Mouse (Mus musculus): Measurements from ENCODE around the gene Megf9.

The Megf9 gene

GRCm38 (mm10) chr4:70523346-70523745 lies 11.4 kb downstream of the Megf9 start:
- DNase-seq (ENCODE audit: low spot score in 2 of 2) = no peak

- no peak for DNase-seq (ENCODE audit: low spot score in 2 of 2)
Measured at GRCm38 (mm10) chr4:70521506-70522292, 13.1 kb downstream of the Megf9 start.

GRCm38 (mm10) chr4:70517646-70518045 lies 17.1 kb downstream of the Megf9 start:
- DNase-seq (ENCODE audit: low spot score in 2 of 2) = peak; percentile 51 to 66

- no peak for DNase-seq (ENCODE audit: low spot score in 2 of 2)
Measured at GRCm38 (mm10) chr4:70516289-70516688, 18.5 kb downstream of the Megf9 start.

GRCm38 (mm10) chr4:70515514-70515913 lies 19.3 kb downstream of the Megf9 start:
- no peak for DNase-seq (ENCODE audit: low spot score in 2 of 2)

DNA sequence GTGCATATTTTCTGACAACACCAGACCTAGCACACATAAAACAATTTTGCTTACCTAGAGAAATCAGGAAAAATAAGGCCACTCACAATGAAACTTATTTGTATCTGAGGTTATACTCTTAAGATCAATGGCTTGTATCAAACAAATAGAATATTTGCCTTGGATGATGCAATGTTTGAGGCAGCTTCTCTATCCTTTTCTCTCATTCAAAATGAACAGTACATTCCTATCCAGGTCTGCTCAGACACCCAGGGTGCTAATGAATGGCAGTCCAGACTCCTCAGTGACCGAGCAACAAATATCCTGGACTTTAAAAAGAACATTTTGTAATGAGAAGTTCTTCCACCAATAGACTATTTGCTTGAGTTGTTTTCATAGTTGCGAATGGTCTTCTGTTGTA lies 24.8 kb downstream of the Megf9 start:
- DNase-seq (ENCODE audit: low spot score in 2 of 2) = no peak

DNA sequence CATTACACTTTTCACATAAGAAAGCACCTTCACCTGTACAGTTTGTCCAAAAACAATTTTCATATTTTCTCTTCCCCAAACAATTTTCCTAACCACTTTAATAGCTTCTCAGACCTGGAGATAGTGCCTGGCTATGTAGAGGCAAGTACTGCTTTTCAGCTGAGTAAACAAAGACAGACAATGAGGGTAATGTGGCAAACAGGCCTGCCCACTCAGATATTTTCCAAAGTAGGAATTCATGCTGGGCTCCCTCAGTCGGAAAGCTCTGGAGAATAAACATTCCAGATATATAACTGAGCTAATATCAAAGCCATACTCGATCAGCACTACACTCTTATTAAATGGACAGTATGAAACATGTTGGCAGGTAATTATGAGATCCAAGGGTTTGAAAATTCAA lies 25.2 kb downstream of the Megf9 start:
- no peak for DNase-seq (ENCODE audit: low spot score in 2 of 2)

GRCm38 (mm10) chr4:70508207-70508606 lies 26.6 kb downstream of the Megf9 start:
- no peak for DNase-seq (ENCODE audit: low spot score in 2 of 2)

DNA sequence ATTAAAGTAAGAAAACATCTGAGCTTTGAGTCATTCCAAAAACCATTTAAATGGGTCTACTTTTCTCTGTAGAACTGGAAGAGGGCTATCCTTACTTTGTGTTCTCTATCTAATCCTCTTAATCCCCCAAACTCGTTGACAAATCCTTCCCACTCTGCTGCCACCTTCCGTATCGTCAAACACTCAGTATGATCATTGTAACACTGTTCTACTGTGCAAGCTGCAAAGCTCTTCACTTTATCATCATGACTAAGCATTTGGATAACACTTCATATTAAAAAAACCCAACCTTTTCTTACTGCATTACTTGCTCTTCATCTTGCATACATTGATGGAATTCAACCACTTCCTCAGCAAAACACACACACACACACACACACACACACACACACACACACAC lies 28.8 kb downstream of the Megf9 start:
- no peak for DNase-seq (ENCODE audit: low spot score in 2 of 2)

GRCm38 (mm10) chr4:70503827-70504226 lies 31.0 kb downstream of the Megf9 start:
- no peak for DNase-seq (ENCODE audit: low spot score in 2 of 2)

GRCm38 (mm10) chr4:70499285-70499684 lies 35.5 kb downstream of the Megf9 start:
- DNase-seq (ENCODE audit: low spot score in 2 of 2) = peak; percentile 45 to 66

- no peak for DNase-seq (ENCODE audit: low spot score in 2 of 2)
Measured at GRCm38 (mm10) chr4:70496978-70497377, 37.8 kb downstream of the Megf9 start.

GRCm38 (mm10) chr4:70489792-70490191 lies 45.0 kb downstream of the Megf9 start:
- no peak for DNase-seq (ENCODE audit: low spot score in 2 of 2)

GRCm38 (mm10) chr4:70488415-70488814 lies 46.4 kb downstream of the Megf9 start:
- DNase-seq (ENCODE audit: low spot score in 2 of 2) = no peak

GRCm38 (mm10) chr4:70484134-70484533 lies 50.7 kb downstream of the Megf9 start:
- no peak for DNase-seq (ENCODE audit: low spot score in 2 of 2)

DNA sequence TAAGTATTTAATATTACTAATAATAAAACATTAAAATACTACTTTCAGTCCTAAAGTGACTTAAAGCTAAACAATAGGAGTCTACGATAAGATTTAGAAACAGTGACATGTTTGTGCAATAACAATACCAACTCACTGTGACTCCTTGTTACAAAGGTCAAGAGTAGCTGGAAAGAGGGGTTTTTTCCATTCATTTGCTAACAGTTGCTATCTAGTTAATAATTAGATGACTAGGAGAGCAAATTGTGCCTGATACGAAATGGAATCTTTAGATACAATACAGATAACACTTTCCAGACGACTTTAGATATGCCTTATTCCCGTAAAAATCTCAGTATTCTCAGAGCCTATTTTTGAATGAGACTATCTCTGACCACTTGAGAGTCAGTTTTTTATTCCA lies 52.9 kb downstream of the Megf9 start:
- DNase-seq (ENCODE audit: low spot score in 2 of 2) = no peak

DNA sequence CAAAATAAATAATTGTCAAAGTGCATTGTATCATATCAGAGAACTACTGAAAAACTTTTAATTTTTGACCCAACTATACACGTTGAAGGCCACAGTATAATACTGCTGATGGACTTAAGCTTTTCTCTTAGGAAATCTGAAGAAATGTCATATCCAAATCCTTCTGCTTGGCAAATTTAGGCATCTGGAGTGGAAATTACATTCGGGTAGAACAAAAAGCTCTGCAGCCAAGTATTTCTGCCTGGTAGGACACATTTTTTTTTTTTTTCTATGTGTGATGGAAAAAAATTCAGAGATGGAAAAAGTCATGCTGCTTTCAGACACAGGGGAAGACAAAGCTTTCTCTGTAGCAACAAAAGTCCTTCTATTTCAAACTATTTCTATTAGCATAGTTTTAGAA lies 63.4 kb downstream of the Megf9 start:
- no peak for DNase-seq (ENCODE audit: low spot score in 2 of 2)

DNA sequence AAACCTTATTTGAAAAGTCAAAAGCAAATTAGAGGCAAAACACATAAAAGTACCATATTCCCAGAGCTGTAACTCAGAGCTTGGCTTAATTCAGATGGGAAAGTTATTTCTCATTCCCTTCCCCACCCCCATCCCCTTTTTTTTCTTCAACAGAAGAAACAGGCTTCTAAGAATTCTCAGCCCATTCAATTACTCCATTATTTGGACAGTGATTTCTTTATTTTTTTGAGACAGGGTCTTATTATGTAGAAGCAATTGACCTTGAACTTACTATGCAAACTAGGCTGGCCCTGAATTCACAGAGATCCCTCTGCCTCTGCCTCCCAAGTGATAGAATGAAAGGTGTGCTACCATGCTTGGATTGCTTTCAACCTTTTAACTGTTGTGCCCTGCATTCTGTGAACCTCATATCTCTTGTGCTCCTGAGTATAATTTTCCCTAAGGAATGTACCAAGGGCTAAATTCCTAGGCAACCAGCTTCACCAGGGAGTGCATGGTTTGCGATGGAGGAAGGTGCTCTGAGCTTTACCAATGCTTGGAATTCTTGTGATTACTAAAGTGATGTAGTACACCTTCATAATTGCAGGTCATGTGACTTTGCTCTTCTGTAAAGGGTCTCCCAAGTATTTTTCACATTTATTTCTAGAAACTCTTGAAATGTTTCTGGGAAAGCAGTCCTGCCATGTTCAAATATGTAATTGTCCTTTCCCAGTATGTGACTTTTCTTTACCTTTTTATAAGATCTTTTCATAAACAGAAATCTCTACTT lies 68.7 kb downstream of the Megf9 start:
- DNase-seq (ENCODE audit: low spot score in 2 of 2) = no peak

GRCm38 (mm10) chr4:70463302-70463701 lies 71.5 kb downstream of the Megf9 start:
- DNase-seq (ENCODE audit: low spot score in 2 of 2) = no peak

GRCm38 (mm10) chr4:70461416-70461815 lies 73.4 kb downstream of the Megf9 start:
- no peak for DNase-seq (ENCODE audit: low spot score in 2 of 2)

DNA sequence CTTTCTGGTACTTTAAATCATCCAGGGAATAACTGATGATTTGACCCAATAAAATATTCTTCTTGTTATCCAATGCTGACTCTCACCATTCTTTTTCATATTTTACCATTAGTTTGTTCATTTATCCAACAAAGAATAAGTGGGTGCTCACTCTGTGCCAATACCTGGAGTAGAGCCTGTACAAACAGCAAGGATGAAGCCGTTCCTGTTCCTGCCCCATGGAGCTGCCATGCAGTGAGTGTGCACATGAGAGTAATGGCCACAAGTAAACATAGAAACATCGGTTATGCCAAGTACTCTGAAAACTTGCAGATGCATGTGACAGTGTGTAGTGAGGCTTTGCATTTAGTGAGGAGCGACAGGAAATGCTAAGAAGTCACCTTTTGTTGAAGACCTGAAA lies 82.6 kb downstream of the Megf9 start:
- no peak for DNase-seq (ENCODE audit: low spot score in 2 of 2)

- DNase-seq (ENCODE audit: low spot score in 2 of 2) = peak; percentile 46 to 56
Measured at GRCm38 (mm10) chr4:70451750-70452149, 83.0 kb downstream of the Megf9 start.

DNA sequence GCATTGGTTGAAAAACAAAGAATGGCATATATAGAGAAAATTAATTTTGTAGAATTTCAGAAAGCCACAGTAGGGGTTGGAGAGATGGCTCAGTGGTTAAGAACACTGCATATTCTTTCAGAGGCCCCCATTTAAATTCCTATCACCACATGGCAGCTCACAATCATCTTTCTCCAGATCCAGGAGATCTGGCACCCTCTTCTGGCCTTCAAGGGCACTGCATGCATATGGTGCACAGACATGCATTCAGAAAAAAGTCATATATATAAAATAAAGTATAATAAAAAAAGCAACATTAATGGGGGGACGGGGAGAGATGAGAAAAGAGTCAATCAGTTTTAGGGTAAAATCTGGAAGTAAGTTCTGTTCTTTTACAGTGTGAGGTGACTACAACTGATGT lies 85.1 kb downstream of the Megf9 start:
- DNase-seq (ENCODE audit: low spot score in 2 of 2) = no peak
